Mouse (Mus musculus): ENCODE measurements around the gene Ubxn1. TPM values are rescaled to one million over a fixed set of nuclear protein-coding genes. Genes with fewer than 3 reads are reported as not detected.

Ubxn1 gene
- polyA plus RNA-seq, 1 experiment: 169 TPM

DNA sequence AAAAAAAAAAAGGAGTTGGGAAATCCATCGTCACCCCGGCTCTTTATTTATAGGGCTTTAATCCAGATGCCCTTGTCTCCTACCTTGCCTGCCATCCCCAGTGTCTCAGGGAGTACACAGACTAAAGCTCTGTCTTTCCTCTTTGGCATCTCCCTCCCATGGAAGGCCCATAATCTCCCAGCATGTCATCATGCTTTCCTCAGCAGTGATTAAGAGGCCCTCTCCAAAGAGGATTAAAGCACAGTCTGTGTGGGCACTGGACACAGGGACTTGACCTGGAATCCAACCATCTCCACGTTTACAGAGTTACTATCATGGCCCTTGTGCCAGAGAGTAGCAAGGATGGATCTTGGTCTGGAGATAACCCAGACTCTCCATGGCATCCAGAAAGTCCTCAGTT, 12.3 kb downstream of the Ubxn1 start, which contains the start of the genes Lbhd1 and Gm49403:
Lbhd1 (plus strand) TSS at position 117 of the 400 bp plus-strand sequence.
Gm49403 (plus strand) TSS at position 315 of the 400 bp plus-strand sequence.
- Histone ChIP-seq H3K4me3 (ENCODE audit: insufficient read depth, poor library complexity, severe bottlenecking) (no peak within 1 kb of the TSS), H3K27me3 (ENCODE audit: control insufficient read depth, insufficient read depth, insufficient read length) (no peaks in the 10 kb centered on the region), H3K36me3 (ENCODE audit: control insufficient read depth, insufficient read depth) (peaks cover 7% of the 10 kb centered on the region), H3K79me2 (ENCODE audit: control insufficient read depth, insufficient read depth) (peaks cover 15% of the 10 kb centered on the region), H3ac (ENCODE audit: control insufficient read depth, insufficient read length, low read depth) (no peak within 1 kb of the TSS), H3K79me3 (ENCODE audit: low read depth) (no peaks in the 10 kb centered on the region)
- TF ChIP-seq CTCF (IDR thresholded peaks at IDR 0.05; ENCODE audit: control insufficient read depth, insufficient read depth, insufficient read length) (no peak), MYOD1 (IDR thresholded peaks at IDR 0.05; ENCODE audit: control insufficient read depth, insufficient read length, low read depth) (no peak), MAX (IDR thresholded peaks at IDR 0.05) (no peak), MYOG (IDR thresholded peaks at IDR 0.05; ENCODE audit: control insufficient read depth, extremely low read depth, insufficient read length) (no peak), FOSL1 (IDR thresholded peaks at IDR 0.05; ENCODE audit: insufficient read depth, low read length, poor library complexity, severe bottlenecking) (no peak), USF1 (IDR thresholded peaks at IDR 0.05; ENCODE audit: low read depth) (no peak), CEBPB (IDR thresholded peaks at IDR 0.05; ENCODE audit: low read depth) (no peak)

DNA sequence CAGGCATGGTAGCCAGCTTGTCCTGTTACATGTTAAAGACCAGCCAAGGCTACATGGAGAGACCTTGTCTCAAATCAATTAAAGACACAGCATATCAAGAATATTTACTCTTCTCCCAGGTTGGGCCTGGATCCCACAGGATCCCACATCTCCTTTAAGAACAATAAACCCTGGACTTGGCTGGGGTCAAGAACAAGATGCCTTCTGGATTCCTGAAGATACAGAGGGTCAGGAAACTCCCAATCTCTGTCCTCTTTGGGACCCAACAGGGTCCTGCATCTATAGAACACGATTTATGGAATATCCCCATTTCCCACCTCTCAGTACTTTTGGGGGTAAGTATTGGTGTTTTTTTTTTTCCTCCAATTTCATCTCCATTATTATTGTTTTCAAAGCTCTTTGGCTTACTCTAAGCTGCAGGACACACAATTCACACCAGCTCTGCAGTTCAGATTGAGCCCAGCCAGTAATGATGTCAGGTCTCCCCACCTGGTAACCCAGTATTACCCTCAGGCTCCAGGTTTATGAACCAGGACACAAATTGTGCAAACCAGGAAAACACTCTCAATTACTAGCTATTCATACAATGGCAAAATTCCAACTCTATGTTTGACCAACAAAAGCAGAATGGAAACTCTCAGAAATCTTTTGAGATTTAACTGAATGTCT, 15.8 kb downstream of the Ubxn1 start:
- peak overlapping the region; percentile 76 for H3K4me3 ChIP-seq (ENCODE audit: insufficient read depth, poor library complexity, severe bottlenecking)
- TF ChIP-seq MAX (IDR thresholded peaks at IDR 0.05) (no peak), USF1 (IDR thresholded peaks at IDR 0.05; ENCODE audit: low read depth) (no peak), CTCF (IDR thresholded peaks at IDR 0.05; ENCODE audit: control insufficient read depth, insufficient read depth, insufficient read length) (no peak), MYOG (IDR thresholded peaks at IDR 0.05; ENCODE audit: control insufficient read depth, extremely low read depth, insufficient read length) (no peak), MYOD1 (IDR thresholded peaks at IDR 0.05; ENCODE audit: control insufficient read depth, insufficient read length, low read depth) (no peak), FOSL1 (IDR thresholded peaks at IDR 0.05; ENCODE audit: insufficient read depth, low read length, poor library complexity, severe bottlenecking) (no peak), CEBPB (IDR thresholded peaks at IDR 0.05; ENCODE audit: low read depth) (no peak)
- peaks cover 28% of the 10 kb centered on the region for H3K36me3 ChIP-seq (ENCODE audit: control insufficient read depth, insufficient read depth)
- peaks cover 43% of the 10 kb centered on the region for H3K79me2 ChIP-seq (ENCODE audit: control insufficient read depth, insufficient read depth)
- H3K79me3 ChIP-seq (ENCODE audit: low read depth): peaks cover 16% of the 10 kb centered on the region
- H3K27me3 ChIP-seq (ENCODE audit: control insufficient read depth, insufficient read depth, insufficient read length): no peaks in the 10 kb centered on the region
- peak overlapping the region; percentile 18 for H3ac ChIP-seq (ENCODE audit: control insufficient read depth, insufficient read length, low read depth)

DNA sequence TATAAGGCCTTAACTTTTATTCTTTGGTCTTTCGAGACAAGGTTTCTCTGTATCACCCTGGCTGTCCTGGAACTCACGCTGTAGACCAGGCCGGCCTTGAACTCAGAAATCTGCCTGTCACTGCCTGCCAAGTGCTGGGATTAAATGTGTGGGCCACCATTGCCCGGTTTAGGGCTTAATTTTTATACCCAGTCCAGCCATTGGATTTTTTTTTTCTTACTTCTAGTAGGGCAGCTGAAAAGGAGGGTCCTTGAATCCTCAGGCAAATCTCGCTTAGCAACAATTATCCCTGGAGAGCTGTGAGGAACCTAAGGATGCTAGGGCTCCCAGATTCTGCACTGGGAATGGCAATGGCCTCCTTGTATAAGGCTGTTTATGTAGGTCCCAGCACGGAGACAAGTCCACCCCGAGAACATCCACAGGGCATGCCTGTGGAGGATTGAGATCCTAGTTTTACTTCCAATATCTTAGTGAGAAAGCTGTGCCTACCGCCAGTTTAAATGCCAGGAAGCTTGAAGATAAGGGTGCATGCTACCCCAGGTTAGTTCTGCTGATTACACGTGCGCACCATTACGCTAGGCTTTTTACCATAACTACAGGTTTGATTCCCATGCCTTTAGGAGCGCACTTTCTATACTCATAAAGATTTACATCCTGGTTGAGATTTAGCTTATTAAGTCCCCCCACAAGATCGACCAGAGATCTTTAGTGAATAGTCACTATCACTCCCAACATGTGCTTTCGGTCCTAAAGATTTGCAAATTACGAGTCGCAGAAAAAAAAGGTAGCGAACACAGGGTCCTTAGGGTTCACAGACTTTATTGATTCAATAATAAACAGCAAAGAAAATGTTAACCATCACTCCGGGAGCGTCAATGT, 16.5 kb downstream of the Ubxn1 start:
- Histone ChIP-seq H3ac (ENCODE audit: control insufficient read depth, insufficient read length, low read depth) (peak overlapping the region; percentile 80), H3K27me3 (ENCODE audit: control insufficient read depth, insufficient read depth, insufficient read length) (no peaks in the 10 kb centered on the region), H3K79me2 (ENCODE audit: control insufficient read depth, insufficient read depth) (peaks cover 45% of the 10 kb centered on the region), H3K4me3 (ENCODE audit: insufficient read depth, poor library complexity, severe bottlenecking) (peak overlapping the region; percentile 76), H3K79me3 (ENCODE audit: low read depth) (peaks cover 16% of the 10 kb centered on the region), H3K36me3 (ENCODE audit: control insufficient read depth, insufficient read depth) (peaks cover 28% of the 10 kb centered on the region)
- TF ChIP-seq FOSL1 (IDR thresholded peaks at IDR 0.05; ENCODE audit: insufficient read depth, low read length, poor library complexity, severe bottlenecking): no peak
- peak; percentile 40 for TF ChIP-seq MAX (IDR thresholded peaks at IDR 0.05)

GRCm38 (mm10) chr19:8888511-8889385, 17.5 kb downstream of the Ubxn1 start, which contains the start of the genes 1810009A15Rik and Gm49416:
Gene 1810009A15Rik (plus strand): TSS chr19:8888853.
Gene Gm49416 (plus strand): TSS chr19:8888926.
- Histone ChIP-seq H3K79me2 (ENCODE audit: control insufficient read depth, insufficient read depth) (peaks cover 54% of the 10 kb centered on the region), H3K36me3 (ENCODE audit: control insufficient read depth, insufficient read depth) (peaks cover 28% of the 10 kb centered on the region), H3K4me3 (ENCODE audit: insufficient read depth, poor library complexity, severe bottlenecking) (peak within 1 kb of the TSS; percentile 76), H3K79me3 (ENCODE audit: low read depth) (peaks cover 25% of the 10 kb centered on the region), H3K27me3 (ENCODE audit: control insufficient read depth, insufficient read depth, insufficient read length) (no peaks in the 10 kb centered on the region), H3ac (ENCODE audit: control insufficient read depth, insufficient read length, low read depth) (peak within 1 kb of the TSS; percentile 99)
- peak; percentile 87 for TF ChIP-seq MAX (IDR thresholded peaks at IDR 0.05)
- no peak for TF ChIP-seq CEBPB (IDR thresholded peaks at IDR 0.05; ENCODE audit: low read depth)

DNA sequence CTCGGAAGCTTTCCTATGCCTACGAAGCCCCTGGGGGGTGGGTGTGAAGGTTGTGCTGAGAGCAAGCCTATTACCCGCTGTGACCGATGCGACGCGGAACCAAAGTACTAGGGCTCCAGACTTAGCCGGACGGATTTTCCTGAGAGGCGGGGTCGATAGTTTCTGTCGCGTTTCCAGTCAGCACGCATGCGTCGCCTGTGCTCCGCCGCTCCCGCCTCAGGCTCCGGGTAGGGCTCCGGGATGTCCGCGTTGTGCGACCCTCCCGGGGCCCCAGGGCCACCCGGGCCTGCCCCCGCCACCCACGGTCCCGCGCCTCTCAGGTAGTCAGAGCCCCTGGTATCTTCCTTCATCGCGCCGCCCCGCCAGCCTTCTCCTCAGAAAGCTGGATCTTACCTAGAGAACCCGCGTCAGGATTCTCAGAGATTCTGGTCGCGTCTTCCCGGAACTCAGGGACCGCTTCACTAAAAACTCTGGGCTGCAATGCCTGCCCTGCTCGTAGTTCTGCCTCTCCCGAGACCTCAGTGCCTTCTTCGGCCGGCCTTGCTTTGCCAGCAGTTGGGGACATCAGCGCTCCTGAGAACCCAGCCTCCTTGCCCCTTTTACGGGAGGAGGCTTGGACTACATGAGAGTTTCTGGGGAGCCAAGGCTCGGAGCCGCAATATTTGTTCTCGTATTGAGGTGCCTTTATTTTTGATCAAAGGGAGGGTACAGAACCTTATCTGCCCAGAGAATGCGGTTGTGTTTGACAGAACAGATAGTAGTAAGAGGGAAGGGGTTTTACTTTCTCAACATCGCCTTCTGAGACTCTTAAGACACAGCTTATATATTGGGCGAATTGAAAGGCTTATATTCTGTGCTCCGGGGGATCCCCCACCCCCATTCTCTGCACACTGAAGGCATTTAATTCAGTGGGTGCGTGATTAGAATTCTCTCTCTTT, 21.8 kb downstream of the Ubxn1 start, which contains the start of gene Ints5:
Ints5 (plus strand) TSS at position 177 of the 938 bp plus-strand sequence.
- Histone ChIP-seq H3K79me2 (ENCODE audit: control insufficient read depth, insufficient read depth) (peaks cover 84% of the 10 kb centered on the region), H3K4me3 (ENCODE audit: insufficient read depth, poor library complexity, severe bottlenecking) (peak within 1 kb of the TSS; percentile 94), H3K27me3 (ENCODE audit: control insufficient read depth, insufficient read depth, insufficient read length) (no peaks in the 10 kb centered on the region), H3K79me3 (ENCODE audit: low read depth) (peaks cover 51% of the 10 kb centered on the region), H3K36me3 (ENCODE audit: control insufficient read depth, insufficient read depth) (peaks cover 55% of the 10 kb centered on the region), H3ac (ENCODE audit: control insufficient read depth, insufficient read length, low read depth) (peak within 1 kb of the TSS; percentile 99)
- TF ChIP-seq MAX (IDR thresholded peaks at IDR 0.05) (peak; percentile 82), FOSL1 (IDR thresholded peaks at IDR 0.05; ENCODE audit: insufficient read depth, low read length, poor library complexity, severe bottlenecking) (no peak)

Data from C2C12 (cell line).